9 mouse cellular contexts compared by ENCODE assay signal in genomic region chr8:26891881-26892280, GRCm38 (mm10).
A peak's percentile ranks its signal among the peaks of the same experiment; 100 is the strongest.
DNase-seq lines count a peak whose midpoint lies in the region; ATAC-seq and TF ChIP-seq lines count a peak whose summit lies in the region.
"Had no signal": no experiment of that assay in that cellular context is flagged by ENCODE, and none has a peak within 500 bp of the region (broad histone marks: within the 10 kb centered on the region; RNA-seq: fewer than 3 reads in every experiment).

No protein-coding gene starts in this region.

- no peak for ATAC-seq in forebrain, postnatal 0 days
- peak; percentile 38; the same call in 1 of the 2 replicates for ATAC-seq in limb, embryonic 13.5 days (ENCODE audit: low FRiP score, low read depth)
- ATAC-seq: midbrain, embryonic 16.5 days had no signal

- DNase-seq in forebrain, embryonic 10.5 days (ENCODE audit: extremely low spot score, low spot score): no peak
- DNase-seq in forebrain, postnatal 0 days: no peak
- peak; percentile 69 to 80 for DNase-seq in adrenal gland, postnatal 36 days
- peak; percentile 54 to 64 for DNase-seq in gastrocnemius, postnatal 36 days
- no peak for DNase-seq in thymus, adult 18-20 months
- DNase-seq in thymus, postnatal 36 days: no peak
- DNase-seq in frontal cortex, adult 2 months (ENCODE audit: extremely low spot score in 1 of 2, low spot score in 1 of 2): no peak

- intact Hi-C loops in gastrocnemius, postnatal 36 days (cut with DNase I): loop anchor here (5.0 kb wide), 1 partner anchor 80 kb away; no protein-coding TSS in a partner anchor

- H3K9me3 ChIP-seq in forebrain, embryonic 10.5 days: no peaks in the 10 kb centered on the region
- no peaks in the 10 kb centered on the region for H3K9me3 ChIP-seq in forebrain, postnatal 0 days (ENCODE audit: low read length)
- H3K9me3 ChIP-seq in limb, embryonic 13.5 days: no peaks in the 10 kb centered on the region

- WGBS in forebrain, embryonic 10.5 days: 82% methylated on average over 11 of the region's 11 CpGs
- 51% methylated on average over 11 of the region's 11 CpGs for WGBS in forebrain, postnatal 0 days
- WGBS in limb, embryonic 13.5 days: 58% methylated on average over 11 of the region's 11 CpGs

- peaks cover 15% of the 10 kb centered on the region for H3K4me1 ChIP-seq in forebrain, embryonic 10.5 days
- H3K4me1 ChIP-seq in forebrain, postnatal 0 days (ENCODE audit: insufficient read depth): no peaks in the 10 kb centered on the region
- H3K4me1 ChIP-seq in limb, embryonic 13.5 days: peaks cover 28% of the 10 kb centered on the region

- H3K9ac ChIP-seq in forebrain, postnatal 0 days: no peak overlapping the region
- H3K9ac ChIP-seq in limb, embryonic 13.5 days: no peak overlapping the region

- H3K36me3 ChIP-seq in forebrain, embryonic 10.5 days (replicated peaks): no peaks in the 10 kb centered on the region
- no peaks in the 10 kb centered on the region for H3K36me3 ChIP-seq in forebrain, postnatal 0 days (ENCODE audit: insufficient read depth)
- H3K36me3 ChIP-seq in limb, embryonic 13.5 days: no peaks in the 10 kb centered on the region

- H3K4me2 ChIP-seq in forebrain, postnatal 0 days (ENCODE audit: low read depth): no peak overlapping the region
- no peak overlapping the region for H3K4me2 ChIP-seq in limb, embryonic 13.5 days (replicated peaks)

- H3K4me3 ChIP-seq in forebrain, embryonic 10.5 days: no peak overlapping the region
- no peak overlapping the region for H3K4me3 ChIP-seq in forebrain, postnatal 0 days (ENCODE audit: low read depth, low read length)
- H3K4me3 ChIP-seq in limb, embryonic 13.5 days: no peak overlapping the region

- TF ChIP-seq CTCF in forebrain, postnatal 0 days (IDR thresholded peaks at IDR 0.05; ENCODE audit: low read depth): no peak

- 0 out of 2 replicates have a peak overlapping the region, but pooled peaks have one; percentile 30 for H3K27ac ChIP-seq in forebrain, embryonic 10.5 days
- no peak overlapping the region for H3K27ac ChIP-seq in forebrain, postnatal 0 days (ENCODE audit: low read depth, low read length)
- no peak overlapping the region for H3K27ac ChIP-seq in limb, embryonic 13.5 days

- H3K27me3 ChIP-seq in forebrain, embryonic 10.5 days (ENCODE audit: poor library complexity, severe bottlenecking): no peaks in the 10 kb centered on the region
- no peaks in the 10 kb centered on the region for H3K27me3 ChIP-seq in forebrain, postnatal 0 days (ENCODE audit: insufficient read depth, low read length)
- H3K27me3 ChIP-seq in limb, embryonic 13.5 days: peaks cover 62% of the 10 kb centered on the region

Comparison
In these comparisons a context has a peak if more than half of its experiments do, and no peak if none do; other contexts are left out.
1. DNase-seq: peak in adrenal gland, postnatal 36 days (2 of 2) and gastrocnemius, postnatal 36 days (2 of 2); none in forebrain, embryonic 10.5 days (single experiment), forebrain, postnatal 0 days (single experiment), thymus, adult 18-20 months (0 of 2), thymus, postnatal 36 days (0 of 2) and frontal cortex, adult 2 months (0 of 2).